Mouse (Mus musculus): ENCODE results near the gene Trpv3. TPM values are rescaled to one million over a fixed set of nuclear protein-coding genes. Genes with fewer than 3 reads are reported as not detected.

The Trpv3 gene
- polyA plus RNA-seq, 1 experiment: 0.05 TPM

GRCm38 (mm10) chr11:73230081-73230480 lies 37.1 kb upstream of the Trpv3 start:
- Histone ChIP-seq H3K27me3 (replicated peaks; ENCODE audit: control insufficient read depth, insufficient read depth, low read length) (no peaks in the 10 kb centered on the region), H3K27ac (ENCODE audit: insufficient read depth, low read depth, low read length) (no peak overlapping the region), H3K4me3 (ENCODE audit: insufficient read depth, low read depth, low read length) (no peak overlapping the region), H3K4me1 (ENCODE audit: control insufficient read depth, insufficient read depth, low read length) (no peaks in the 10 kb centered on the region), H3K36me3 (ENCODE audit: control insufficient read depth, insufficient read depth, low read length) (no peaks in the 10 kb centered on the region)
- TF ChIP-seq POLR2A (IDR thresholded peaks at IDR 0.05; ENCODE audit: low read depth, low read length) (no peak), CTCF (conservative IDR thresholded peaks at IDR 0.05; ENCODE audit: insufficient read depth, insufficient read length, low read depth, low read length) (no peak)
- no peak for DNase-seq
- 89% methylated on average over 5 of the region's 5 CpGs for WGBS

DNA sequence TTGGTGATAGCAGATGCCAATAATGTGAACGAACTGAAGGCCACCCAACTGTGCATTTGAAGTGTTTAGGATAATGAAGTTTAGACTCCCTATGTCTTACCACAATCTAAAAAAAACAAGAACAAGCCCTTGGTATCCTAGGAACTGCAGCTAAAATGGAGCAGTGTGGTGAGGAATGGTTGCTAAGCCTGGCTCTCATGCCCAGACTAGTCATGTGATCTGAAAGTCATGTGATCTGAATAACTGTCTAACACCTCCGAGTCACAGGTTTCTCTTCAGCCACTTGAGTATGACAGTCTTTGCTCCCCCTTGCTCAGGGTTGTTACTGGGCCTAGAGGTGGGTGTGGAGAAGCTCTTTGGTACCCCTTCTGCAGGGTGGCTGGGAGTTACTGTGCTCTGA lies 34.7 kb upstream of the Trpv3 start:
- H3K27ac ChIP-seq (ENCODE audit: insufficient read depth, low read depth, low read length): no peak overlapping the region
- WGBS: 46% methylated on average over 2 of the region's 2 CpGs
- H3K36me3 ChIP-seq (ENCODE audit: control insufficient read depth, insufficient read depth, low read length): no peaks in the 10 kb centered on the region
- DNase-seq: no peak
- no peak overlapping the region for H3K4me3 ChIP-seq (ENCODE audit: insufficient read depth, low read depth, low read length)
- no peaks in the 10 kb centered on the region for H3K27me3 ChIP-seq (replicated peaks; ENCODE audit: control insufficient read depth, insufficient read depth, low read length)
- H3K4me1 ChIP-seq (ENCODE audit: control insufficient read depth, insufficient read depth, low read length): peaks cover 5% of the 10 kb centered on the region; the same call in 1 of the 2 replicates
- TF ChIP-seq POLR2A (IDR thresholded peaks at IDR 0.05; ENCODE audit: low read depth, low read length): no peak
- TF ChIP-seq CTCF (conservative IDR thresholded peaks at IDR 0.05; ENCODE audit: insufficient read depth, insufficient read length, low read depth, low read length): no peak

GRCm38 (mm10) chr11:73233992-73234391 lies 33.2 kb upstream of the Trpv3 start, which contains the start of gene Trpv1:
TSS of gene Trpv1 (plus strand) at chr11:73234292.
- no peak within 1 kb of the TSS for H3K4me3 ChIP-seq (ENCODE audit: insufficient read depth, low read depth, low read length)
- no peaks in the 10 kb centered on the region for H3K27me3 ChIP-seq (replicated peaks; ENCODE audit: control insufficient read depth, insufficient read depth, low read length)
- whole genome bisulfite sequencing: 90% methylated on average over 5 of the region's 5 CpGs
- TF ChIP-seq POLR2A (IDR thresholded peaks at IDR 0.05; ENCODE audit: low read depth, low read length) (no peak), CTCF (conservative IDR thresholded peaks at IDR 0.05; ENCODE audit: insufficient read depth, insufficient read length, low read depth, low read length) (no peak)
- no peak for DNase-seq
- H3K4me1 ChIP-seq (ENCODE audit: control insufficient read depth, insufficient read depth, low read length): peaks cover 5% of the 10 kb centered on the region; the same call in 1 of the 2 replicates
- no peak within 1 kb of the TSS for H3K27ac ChIP-seq (ENCODE audit: insufficient read depth, low read depth, low read length)
- H3K36me3 ChIP-seq (ENCODE audit: control insufficient read depth, insufficient read depth, low read length): no peaks in the 10 kb centered on the region

GRCm38 (mm10) chr11:73235990-73236701 lies 31.0 kb upstream of the Trpv3 start:
- Histone ChIP-seq H3K4me3 (ENCODE audit: insufficient read depth, low read depth, low read length) (no peak overlapping the region), H3K4me1 (ENCODE audit: control insufficient read depth, insufficient read depth, low read length) (peaks cover 5% of the 10 kb centered on the region; the same call in 1 of the 2 replicates), H3K27me3 (replicated peaks; ENCODE audit: control insufficient read depth, insufficient read depth, low read length) (no peaks in the 10 kb centered on the region), H3K36me3 (ENCODE audit: control insufficient read depth, insufficient read depth, low read length) (no peaks in the 10 kb centered on the region), H3K27ac (ENCODE audit: insufficient read depth, low read depth, low read length) (no peak overlapping the region)
- peak; percentile 81 for DNase-seq
- TF ChIP-seq CTCF (conservative IDR thresholded peaks at IDR 0.05; ENCODE audit: insufficient read depth, insufficient read length, low read depth, low read length) (no peak), POLR2A (IDR thresholded peaks at IDR 0.05; ENCODE audit: low read depth, low read length) (no peak)
- 18% methylated on average over 5 of the region's 5 CpGs for WGBS

- WGBS: 50% methylated on average over 3 of the region's 3 CpGs
- no peak overlapping the region for H3K4me3 ChIP-seq (ENCODE audit: insufficient read depth, low read depth, low read length)
- no peaks in the 10 kb centered on the region for H3K36me3 ChIP-seq (ENCODE audit: control insufficient read depth, insufficient read depth, low read length)
- no peak for TF ChIP-seq POLR2A (IDR thresholded peaks at IDR 0.05; ENCODE audit: low read depth, low read length)
- TF ChIP-seq CTCF (conservative IDR thresholded peaks at IDR 0.05; ENCODE audit: insufficient read depth, insufficient read length, low read depth, low read length): no peak
- no peaks in the 10 kb centered on the region for H3K27me3 ChIP-seq (replicated peaks; ENCODE audit: control insufficient read depth, insufficient read depth, low read length)
- peaks cover 5% of the 10 kb centered on the region; the same call in 1 of the 2 replicates for H3K4me1 ChIP-seq (ENCODE audit: control insufficient read depth, insufficient read depth, low read length)
- no peak overlapping the region for H3K27ac ChIP-seq (ENCODE audit: insufficient read depth, low read depth, low read length)
- DNase-seq: no peak
These were observed 30.5 kb upstream of the Trpv3 start for GRCm38 (mm10) chr11:73236731-73237130.

GRCm38 (mm10) chr11:73242199-73242598 lies 25.0 kb upstream of the Trpv3 start:
- no peak overlapping the region for H3K4me3 ChIP-seq (ENCODE audit: insufficient read depth, low read depth, low read length)
- H3K36me3 ChIP-seq (ENCODE audit: control insufficient read depth, insufficient read depth, low read length): no peaks in the 10 kb centered on the region
- TF ChIP-seq POLR2A (IDR thresholded peaks at IDR 0.05; ENCODE audit: low read depth, low read length) (no peak), CTCF (conservative IDR thresholded peaks at IDR 0.05; ENCODE audit: insufficient read depth, insufficient read length, low read depth, low read length) (no peak)
- H3K27me3 ChIP-seq (replicated peaks; ENCODE audit: control insufficient read depth, insufficient read depth, low read length): no peaks in the 10 kb centered on the region
- H3K4me1 ChIP-seq (ENCODE audit: control insufficient read depth, insufficient read depth, low read length): no peaks in the 10 kb centered on the region
- H3K27ac ChIP-seq (ENCODE audit: insufficient read depth, low read depth, low read length): no peak overlapping the region
- WGBS: 73% methylated on average over 6 of the region's 6 CpGs
- DNase-seq: no peak

GRCm38 (mm10) chr11:73242777-73243176 lies 24.4 kb upstream of the Trpv3 start:
- Histone ChIP-seq H3K4me1 (ENCODE audit: control insufficient read depth, insufficient read depth, low read length) (no peaks in the 10 kb centered on the region), H3K4me3 (ENCODE audit: insufficient read depth, low read depth, low read length) (no peak overlapping the region), H3K27me3 (replicated peaks; ENCODE audit: control insufficient read depth, insufficient read depth, low read length) (no peaks in the 10 kb centered on the region), H3K36me3 (ENCODE audit: control insufficient read depth, insufficient read depth, low read length) (no peaks in the 10 kb centered on the region), H3K27ac (ENCODE audit: insufficient read depth, low read depth, low read length) (no peak overlapping the region)
- WGBS: 85% methylated on average over 4 of the region's 4 CpGs
- no peak for DNase-seq
- TF ChIP-seq CTCF (conservative IDR thresholded peaks at IDR 0.05; ENCODE audit: insufficient read depth, insufficient read length, low read depth, low read length): no peak
- no peak for TF ChIP-seq POLR2A (IDR thresholded peaks at IDR 0.05; ENCODE audit: low read depth, low read length)

All from kidney, adult 2 months (tissue).